Mouse (Mus musculus) sigmoid colon, adult 10 weeks (tissue): ENCODE results near the gene Hcn4. TPM values are rescaled to one million over a fixed set of nuclear protein-coding genes. Genes with fewer than 3 reads are reported as not detected.

Experiments
- polyA plus RNA-seq: library from polyadenylated mRNA; stranded (reverse); fragments of 350-450 nt; fragmentation: Illumina TruSeq; extraction: RNeasy Lipid Tissue Mini Kit (QIAGEN cat#74804); gene quantifications from one replicate; pipeline ENCODE4 v1.2.3, GENCODE M21; 2014; ENCODE audit warnings: low read depth, low replicate concordance

The Hcn4 gene
- 0.06 TPM for polyA plus RNA-seq

DNA sequence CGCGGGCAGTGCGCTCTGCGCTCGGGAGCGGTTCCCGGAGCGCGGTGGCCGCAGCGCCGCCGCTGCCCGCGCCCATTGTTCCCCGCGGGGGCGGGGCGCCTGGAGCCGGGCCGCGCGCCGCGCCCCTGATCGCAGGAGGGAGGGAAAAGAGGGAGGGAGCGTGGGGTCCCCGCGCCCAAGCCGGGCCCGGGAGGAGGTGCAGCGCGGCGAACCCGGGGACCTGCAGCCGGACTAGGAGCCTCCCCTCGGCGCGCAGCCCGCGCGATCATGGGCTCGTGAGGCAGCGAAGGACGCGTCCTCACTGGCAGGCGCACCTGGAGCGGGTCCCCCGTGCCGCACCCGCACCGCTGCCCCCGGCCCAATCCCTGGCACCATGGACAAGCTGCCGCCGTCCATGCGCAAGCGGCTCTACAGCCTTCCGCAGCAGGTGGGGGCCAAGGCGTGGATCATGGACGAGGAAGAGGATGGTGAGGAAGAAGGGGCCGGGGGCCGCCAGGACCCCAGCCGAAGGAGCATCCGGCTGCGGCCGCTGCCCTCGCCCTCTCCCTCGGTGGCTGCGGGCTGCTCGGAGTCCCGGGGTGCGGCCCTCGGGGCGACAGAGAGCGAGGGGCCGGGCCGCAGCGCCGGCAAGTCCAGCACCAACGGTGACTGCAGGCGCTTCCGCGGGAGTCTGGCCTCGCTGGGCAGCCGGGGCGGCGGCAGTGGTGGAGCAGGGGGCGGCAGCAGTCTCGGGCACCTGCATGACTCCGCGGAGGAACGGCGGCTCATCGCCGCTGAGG, at the start of gene Hcn4:
Gene Hcn4 (plus strand): TSS at position 274 of the 779 bp plus-strand sequence.

Other genes starting within 250 kb of the Hcn4 start
- 886 TPM for gene Nptn, start 241.2 kb upstream of the Hcn4 start, polyA plus RNA-seq
- not detected for gene Rec114, start 79.4 kb upstream of the Hcn4 start, polyA plus RNA-seq
- 75.3 TPM for gene Neo1, start 213.0 kb downstream of the Hcn4 start, polyA plus RNA-seq